Mouse (Mus musculus): ENCODE data around the gene Dab2ip.

DNA sequence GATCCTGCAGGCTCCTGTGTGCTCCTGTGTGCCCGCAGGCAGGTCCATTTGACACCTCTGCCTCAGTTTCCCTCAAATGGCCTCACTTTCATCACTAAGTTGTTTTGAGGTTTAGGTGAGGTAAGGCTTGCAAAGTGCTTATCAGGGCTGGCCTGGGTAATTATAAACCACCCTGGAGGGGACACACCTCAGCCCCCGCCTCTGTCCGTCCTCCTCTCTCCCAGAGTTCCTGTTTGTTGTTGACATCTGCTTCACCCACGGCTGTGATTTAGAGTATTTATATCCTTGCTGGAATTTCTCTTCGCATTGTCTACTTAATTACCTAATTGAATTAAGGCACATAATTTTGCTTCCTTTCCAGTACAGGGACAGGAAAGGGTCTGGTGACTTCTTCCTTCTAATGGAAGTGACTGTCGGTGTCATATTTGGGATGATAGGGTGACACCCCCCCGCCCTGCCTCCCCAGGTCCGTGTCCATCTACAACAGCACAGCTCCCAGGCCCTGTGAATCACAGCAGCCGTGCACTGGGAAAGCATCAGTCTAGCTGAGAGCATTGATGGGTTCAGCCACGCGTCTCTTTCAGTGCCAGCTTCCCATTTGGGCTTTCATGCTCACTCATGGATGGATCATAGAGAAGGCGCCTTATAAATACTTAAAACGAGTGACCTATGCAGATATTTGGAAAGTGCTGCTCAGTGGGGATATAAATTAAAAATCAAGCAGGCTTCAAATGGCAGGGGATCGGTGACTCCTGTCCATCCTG, 34.1 kb downstream of the Dab2ip start:
- TF ChIP-seq CTCF (IDR thresholded peaks at IDR 0.05; ENCODE audit: low read depth, low read length) (no peak), POLR2A (IDR thresholded peaks at IDR 0.05; ENCODE audit: borderline replicate concordance, low read depth, low read length) (no peak)
